Mouse (Mus musculus) lung, embryonic 16.5 days (tissue): ENCODE results near the gene Psmd9. TPM values are rescaled to one million over a fixed set of nuclear protein-coding genes. Genes with fewer than 3 reads are reported as not detected.

Experiments
- ATAC-seq: fragments of 200-750 bp; cut with Nextera tagmentation; 2 replicates; pipeline ENCODE4 v1.8.0; 2017; ENCODE audit warnings: low read depth, mild to moderate bottlenecking, moderate library complexity
- H3K27ac ChIP-seq: fragments of 300-500 bp; sonication (generic); 2 replicates; pipeline ENCODE4 v1.5.1; 2014; ENCODE audit warnings: mild to moderate bottlenecking, control low read depth, low read length
- H3K27me3 ChIP-seq: fragments of 300-500 bp; sonication (generic); 2 replicates; pipeline ENCODE4 v1.6.1; 2014; ENCODE audit warnings: low read depth, low read length, mixed read lengths; ENCODE audit not compliant: control insufficient read depth, insufficient read depth
- H3K36me3 ChIP-seq: fragments of 300-500 bp; sonication (generic); 2 replicates; pipeline ENCODE4 v1.6.1; 2014; ENCODE audit warnings: low read length; ENCODE audit not compliant: control insufficient read depth, insufficient read depth
- H3K4me1 ChIP-seq: fragments of 300-500 bp; sonication (generic); replicated peaks from 2 replicates; pipeline ENCODE4 v1.6.1; 2014; ENCODE audit warnings: low read length, mixed read lengths; ENCODE audit not compliant: control insufficient read depth, insufficient read depth
- H3K4me2 ChIP-seq: fragments of 300-500 bp; sonication (generic); 2 replicates; pipeline ENCODE4 v1.6.1; 2014; ENCODE audit warnings: low read depth, low read length, control low read depth
- H3K4me3 ChIP-seq: fragments of 300-500 bp; sonication (generic); 2 replicates; pipeline ENCODE4 v1.5.1; 2014; ENCODE audit warnings: mild to moderate bottlenecking, low read length, control low read depth
- H3K9ac ChIP-seq: fragments of 300-500 bp; sonication (generic); 2 replicates; pipeline ENCODE4 v1.6.1; 2014; ENCODE audit warnings: low read length, control low read depth
- H3K9me3 ChIP-seq: fragments of 300-500 bp; sonication (generic); 2 replicates; pipeline ENCODE4 v1.6.1; 2016; ENCODE audit warnings: low read length; ENCODE audit not compliant: control insufficient read depth
- WGBS: fragments of 180-500 bp; shearing (Covaris S2); extraction: QIAGEN DNeasy Blood & Tissue Kit; methylation state at CpG from one replicate; pipeline ENCODE4 v1.1.7; 2014; 5-methylcytosine and 5-hydroxymethylcytosine counted together
- polyA plus RNA-seq: library from polyadenylated mRNA; unstranded; fragments of >200 nt; fragmentation: Nextera tagmentation; extraction: Ambion mirVana; gene quantifications from 2 replicates; pipeline ENCODE4 v1.2.1, GENCODE M21; 2015

Psmd9 gene
- polyA plus RNA-seq, 1 experiment from 2014 or later = 87.0 TPM

DNA sequence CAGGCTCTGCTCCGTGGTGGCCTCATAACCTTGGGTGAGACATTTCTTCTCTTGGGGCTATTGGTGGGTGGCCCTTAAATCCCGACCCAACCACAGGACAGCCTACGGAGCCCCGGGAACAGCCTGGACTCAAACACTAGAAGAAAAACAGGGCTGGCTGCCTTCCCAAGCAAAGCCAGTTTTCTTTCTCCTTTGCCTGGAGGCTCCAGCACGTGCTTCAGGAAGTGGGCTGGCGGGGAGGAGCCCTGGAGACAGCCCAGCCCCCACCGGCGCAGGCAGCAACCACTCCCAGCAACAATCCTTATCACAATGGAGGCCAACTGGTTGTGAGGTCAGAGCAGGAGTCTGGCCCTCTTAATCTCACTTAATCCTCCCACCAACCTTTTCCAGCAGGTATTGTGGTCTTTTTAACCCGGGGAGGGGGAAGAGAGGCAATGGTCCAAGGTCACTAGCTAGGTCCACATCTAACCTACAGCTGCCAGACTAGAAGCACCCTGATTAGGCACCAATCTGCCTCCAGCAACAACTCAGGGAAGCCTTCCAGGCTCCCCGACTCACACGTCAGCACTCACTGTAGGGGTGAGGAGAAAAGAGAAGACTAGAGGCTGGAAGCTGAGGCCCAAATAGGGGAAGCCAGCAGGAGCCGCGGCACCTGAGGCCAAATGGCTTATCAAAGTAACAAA is 32.7 kb upstream of the Psmd9 start:
- H3K4me1 ChIP-seq = peaks cover 63% of the 10 kb centered on the region

GRCm38 (mm10) chr5:123137044-123137909 is 31.9 kb upstream of the Psmd9 start:
- H3K4me1 ChIP-seq = peaks cover 56% of the 10 kb centered on the region
- peak overlapping the region; percentile 69 for H3K4me3 ChIP-seq
- no peaks in the 10 kb centered on the region for H3K36me3 ChIP-seq
- no peaks in the 10 kb centered on the region for H3K9me3 ChIP-seq
- peak overlapping the region; percentile 99 for H3K9ac ChIP-seq
- 4% methylated on average over 20 of the region's 20 CpGs for WGBS
- H3K27ac ChIP-seq = peak overlapping the region; percentile 100
- H3K4me2 ChIP-seq = peak overlapping the region; percentile 99
- H3K27me3 ChIP-seq = no peaks in the 10 kb centered on the region
- ATAC-seq = peak; percentile 15; the same call in 1 of the 2 replicates

More for the DNA sequence above, 32.7 kb upstream of the Psmd9 start:
- H3K9me3 ChIP-seq = no peaks in the 10 kb centered on the region
- H3K9ac ChIP-seq = peak overlapping the region; percentile 99
- ATAC-seq = peak; percentile 57
- H3K4me2 ChIP-seq = peak overlapping the region; percentile 99
- no peaks in the 10 kb centered on the region for H3K36me3 ChIP-seq
- H3K27ac ChIP-seq = peak overlapping the region; percentile 100
- WGBS = 5% methylated on average over 13 of the region's 13 CpGs
- H3K27me3 ChIP-seq = no peaks in the 10 kb centered on the region
- H3K4me3 ChIP-seq = peak overlapping the region; percentile 69

GRCm38 (mm10) chr5:123137910-123138229 is 31.3 kb upstream of the Psmd9 start:
- peak overlapping the region; percentile 69 for H3K4me3 ChIP-seq
- WGBS = 5% methylated on average over 6 of the region's 6 CpGs
- H3K27ac ChIP-seq = peak overlapping the region; percentile 100
- H3K4me2 ChIP-seq = peak overlapping the region; percentile 99
- no peaks in the 10 kb centered on the region for H3K27me3 ChIP-seq
- H3K4me1 ChIP-seq = peaks cover 50% of the 10 kb centered on the region
- H3K36me3 ChIP-seq = no peaks in the 10 kb centered on the region
- H3K9ac ChIP-seq = peak overlapping the region; percentile 99
- ATAC-seq = no peak
- no peaks in the 10 kb centered on the region for H3K9me3 ChIP-seq

- H3K9ac ChIP-seq = peak overlapping the region; percentile 99
- H3K4me1 ChIP-seq = peaks cover 47% of the 10 kb centered on the region
- no peaks in the 10 kb centered on the region for H3K27me3 ChIP-seq
- H3K9me3 ChIP-seq = no peaks in the 10 kb centered on the region
- WGBS = 0% methylated on average over 26 of the region's 40 CpGs
- peak overlapping the region; percentile 99 for H3K4me2 ChIP-seq
- peak overlapping the region; percentile 100 for H3K27ac ChIP-seq
- ATAC-seq = peak; percentile 32
- H3K4me3 ChIP-seq = peak overlapping the region; percentile 69
- no peaks in the 10 kb centered on the region for H3K36me3 ChIP-seq
Measured at GRCm38 (mm10) chr5:123138230-123138911, 30.8 kb upstream of the Psmd9 start.

DNA sequence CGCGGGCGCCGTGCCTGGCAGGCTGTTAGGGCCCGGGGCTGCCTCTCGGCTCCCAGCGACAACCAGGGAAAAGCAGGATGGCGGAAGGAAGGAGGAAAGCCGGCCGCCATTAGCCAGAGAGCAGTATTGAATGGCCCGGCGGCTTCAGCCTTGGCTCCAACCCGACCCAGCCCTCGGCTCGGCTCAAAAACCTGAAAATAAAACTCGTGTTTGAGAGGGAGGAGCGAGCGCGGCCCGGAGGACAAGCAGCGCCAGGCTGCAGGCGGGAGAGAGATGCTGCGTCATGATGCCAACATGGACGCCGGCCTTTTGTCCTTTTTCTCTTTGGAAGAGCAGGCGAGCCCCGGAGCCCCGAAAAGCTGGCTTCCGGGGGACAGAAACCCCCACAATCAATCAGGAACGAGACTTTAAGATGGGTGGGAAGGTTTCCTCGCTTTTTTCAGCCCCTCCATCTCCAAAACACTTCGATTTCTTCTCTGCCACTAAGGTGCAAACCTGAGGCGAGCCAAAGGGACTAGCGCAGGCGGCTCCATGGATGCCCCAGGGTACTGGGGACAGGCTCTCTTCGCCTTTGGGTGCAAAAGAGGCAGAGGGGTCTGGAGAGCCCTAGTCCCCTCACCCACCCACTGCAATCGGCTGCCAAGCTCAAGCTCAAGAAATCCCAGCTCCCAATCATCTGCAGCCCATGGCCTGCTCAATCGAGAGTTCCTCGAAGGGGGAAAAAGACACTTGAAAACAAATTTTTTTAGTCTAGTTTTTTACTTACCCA is 30.1 kb upstream of the Psmd9 start:
- H3K27ac ChIP-seq = peak overlapping the region; percentile 100
- peak overlapping the region; percentile 69 for H3K4me3 ChIP-seq
- no peaks in the 10 kb centered on the region for H3K27me3 ChIP-seq
- H3K36me3 ChIP-seq = no peaks in the 10 kb centered on the region
- H3K4me1 ChIP-seq = peaks cover 44% of the 10 kb centered on the region
- H3K9me3 ChIP-seq = no peaks in the 10 kb centered on the region
- 0 out of 2 replicates have a peak, but pooled peaks have one; percentile 2 for ATAC-seq
- WGBS = under 1% methylated on average over 39 of the region's 39 CpGs
- H3K9ac ChIP-seq = peak overlapping the region; percentile 99
- H3K4me2 ChIP-seq = peak overlapping the region; percentile 99

DNA sequence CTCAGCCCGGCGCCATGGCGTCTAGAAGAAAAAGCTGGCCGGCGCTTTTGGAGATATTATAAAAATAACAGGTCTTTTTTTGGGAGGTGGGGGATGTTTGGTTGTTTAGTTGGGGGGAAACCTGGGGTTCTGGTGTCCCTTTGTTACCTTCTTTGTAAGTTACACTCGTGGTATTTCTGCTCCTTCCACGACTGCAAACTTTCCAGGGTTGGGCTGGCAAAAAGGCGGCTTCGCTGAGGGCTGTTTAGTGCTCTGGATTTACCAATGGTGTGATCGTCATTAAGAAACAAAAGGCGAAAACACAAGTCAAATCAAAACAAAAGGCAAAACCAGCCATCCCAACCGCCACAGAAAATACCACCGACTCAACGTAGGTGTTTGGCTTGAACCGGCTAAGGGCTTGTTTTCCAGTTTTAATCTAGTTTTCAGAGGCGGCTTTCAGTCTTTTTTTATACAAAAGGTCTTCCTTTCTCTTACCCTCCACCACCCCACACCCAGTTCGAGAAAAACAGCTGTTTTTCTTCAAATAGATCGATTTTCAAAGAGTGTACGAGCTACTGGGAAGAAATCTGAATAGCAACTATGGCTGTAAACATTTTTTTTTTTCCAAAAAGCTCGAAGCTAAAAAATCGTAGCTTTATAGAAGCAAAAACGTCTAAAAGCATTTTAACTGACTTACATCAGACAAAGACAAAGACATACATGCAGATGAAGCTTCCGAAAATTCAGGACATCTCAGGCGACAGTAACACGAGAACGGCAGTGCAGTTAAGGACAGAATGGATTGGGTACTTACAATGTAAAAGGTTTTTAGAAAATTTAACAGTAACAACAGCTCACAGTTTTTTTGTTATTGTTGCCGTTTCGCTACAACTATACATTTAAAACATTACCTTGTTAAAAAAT is 29.2 kb upstream of the Psmd9 start:
- Histone ChIP-seq H3K36me3 (no peaks in the 10 kb centered on the region), H3K4me2 (peak overlapping the region; percentile 99), H3K9ac (peak overlapping the region; percentile 99), H3K9me3 (no peaks in the 10 kb centered on the region), H3K4me3 (peak overlapping the region; percentile 69), H3K27me3 (no peaks in the 10 kb centered on the region), H3K27ac (peak overlapping the region; percentile 100), H3K4me1 (peaks cover 45% of the 10 kb centered on the region)
- ATAC-seq = no peak
- under 1% methylated on average over 28 of the region's 28 CpGs for WGBS

- peak overlapping the region; percentile 100 for H3K9ac ChIP-seq
- H3K4me2 ChIP-seq = peak overlapping the region; percentile 99
- H3K4me1 ChIP-seq = peaks cover 40% of the 10 kb centered on the region
- no peaks in the 10 kb centered on the region for H3K36me3 ChIP-seq
- under 1% methylated on average over 31 of the region's 31 CpGs for WGBS
- ATAC-seq = peak; percentile 59
- H3K27ac ChIP-seq = peak overlapping the region; percentile 100
- no peaks in the 10 kb centered on the region for H3K27me3 ChIP-seq
- H3K9me3 ChIP-seq = no peaks in the 10 kb centered on the region
- peak overlapping the region; percentile 74 for H3K4me3 ChIP-seq
Measured at GRCm38 (mm10) chr5:123140694-123141554, 28.3 kb upstream of the Psmd9 start.
